Mouse (Mus musculus) layer of hippocampus, postnatal 14 days (tissue): ENCODE measurements around the gene Naxe. TPM values are rescaled to one million over a fixed set of nuclear protein-coding genes. Genes with fewer than 3 reads are reported as not detected.

Source experiments
- DNase-seq, 2 experiments: peaks; one replicate each; pipeline ENCODE4 v3.0.0; 2021 to 2022; ENCODE audit warnings: low spot score in 2 of 2, mixed read lengths in 1 of 2
- long read RNA-seq, 2 experiments: library from polyadenylated mRNA; stranded (forward); transcript quantifications; one replicate each; pipeline ENCODE4 v2.0.0; 2021
- total RNA-seq, 2 experiments: library from RNA; stranded (reverse); gene quantifications; 2 replicates each; pipeline ENCODE4 v1.2.3; 2021

The Naxe gene
- total RNA-seq, result 10 to 100 TPM; 70.6 to 71.5 TPM
- long read RNA-seq, experiment 1, transcript Naxe-201 (6 exons, 908 nt), result major isoform, 31 of 62 reads
- long read RNA-seq, experiment 1, partial matches to known transcripts, result 18 of 62 reads
- long read RNA-seq, experiment 1, other reads (novel, unspliced or antisense), result 13 of 62 reads
- long read RNA-seq, experiment 2, transcript Naxe-201 (6 exons, 908 nt), result major isoform, 55 of 81 reads
- long read RNA-seq, experiment 2, partial matches to known transcripts, result 13 of 81 reads
- long read RNA-seq, experiment 2, other reads (novel, unspliced or antisense), result 13 of 81 reads

- DNase-seq, result peak; percentile 77 to 83
These were observed at the start of gene Naxe for GRCm38 (mm10) chr3:88057902-88058696. TSS of gene Naxe (minus strand) at chr3:88058495.

GRCm38 (mm10) chr3:88106126-88106525 is 47.8 kb upstream of the Naxe start:
- no peak for DNase-seq

- DNase-seq, result peak in 1 of 2 experiments; percentile 5
These were observed 44.3 kb upstream of the Naxe start for GRCm38 (mm10) chr3:88102611-88103010.

GRCm38 (mm10) chr3:88102196-88102595 is 43.9 kb upstream of the Naxe start:
- no peak for DNase-seq

GRCm38 (mm10) chr3:88101736-88102135 is 43.4 kb upstream of the Naxe start:
- no peak for DNase-seq

GRCm38 (mm10) chr3:88100251-88100650 is 42.0 kb upstream of the Naxe start:
- peak in 1 of 2 experiments; percentile 10 for DNase-seq

- no peak for DNase-seq
These were observed 39.4 kb upstream of the Naxe start for GRCm38 (mm10) chr3:88097666-88098065.

GRCm38 (mm10) chr3:88094126-88094525 is 35.8 kb upstream of the Naxe start:
- DNase-seq, result no peak

GRCm38 (mm10) chr3:88090616-88091015 is 32.3 kb upstream of the Naxe start:
- no peak for DNase-seq

- no peak for DNase-seq
These were observed 31.8 kb upstream of the Naxe start for GRCm38 (mm10) chr3:88090106-88090505.

GRCm38 (mm10) chr3:88087688-88088087 is 29.4 kb upstream of the Naxe start:
- peak in 1 of 2 experiments; percentile 22 for DNase-seq

- DNase-seq, result no peak
These were observed 27.2 kb upstream of the Naxe start for GRCm38 (mm10) chr3:88085459-88085858.

- DNase-seq, result no peak
These were observed 25.7 kb upstream of the Naxe start for GRCm38 (mm10) chr3:88084001-88084400.

- DNase-seq, result no peak
These were observed 24.4 kb upstream of the Naxe start for GRCm38 (mm10) chr3:88082663-88083062.

GRCm38 (mm10) chr3:88082224-88082618 is 23.9 kb upstream of the Naxe start:
- no peak for DNase-seq

GRCm38 (mm10) chr3:88081345-88082223 is 23.3 kb upstream of the Naxe start, which contains the start of gene Iqgap3:
TSS of gene Iqgap3 (plus strand) at chr3:88081971.
- peak; percentile 81 to 91 for DNase-seq

GRCm38 (mm10) chr3:88078204-88078603 is 19.9 kb upstream of the Naxe start, which contains the start of gene Ttc24:
TSS of gene Ttc24 (minus strand) at chr3:88078304.
- no peak for DNase-seq

- no peak for DNase-seq
These were observed 19.1 kb upstream of the Naxe start for GRCm38 (mm10) chr3:88077441-88077840.

GRCm38 (mm10) chr3:88074766-88075165 is 16.5 kb upstream of the Naxe start:
- no peak for DNase-seq

- DNase-seq, result peak in 1 of 2 experiments; percentile 24
These were observed 16.1 kb upstream of the Naxe start for GRCm38 (mm10) chr3:88074351-88074750.

GRCm38 (mm10) chr3:88073631-88074030 is 15.3 kb upstream of the Naxe start:
- DNase-seq, result no peak
